Mouse (Mus musculus): ENCODE data around the gene Tmem45b. TPM values are rescaled to one million over a fixed set of nuclear protein-coding genes. Genes with fewer than 3 reads are reported as not detected.

Tmem45b gene
- total RNA-seq, 2 experiments from 2014 or later: 2.0 to 2.9 TPM

DNA sequence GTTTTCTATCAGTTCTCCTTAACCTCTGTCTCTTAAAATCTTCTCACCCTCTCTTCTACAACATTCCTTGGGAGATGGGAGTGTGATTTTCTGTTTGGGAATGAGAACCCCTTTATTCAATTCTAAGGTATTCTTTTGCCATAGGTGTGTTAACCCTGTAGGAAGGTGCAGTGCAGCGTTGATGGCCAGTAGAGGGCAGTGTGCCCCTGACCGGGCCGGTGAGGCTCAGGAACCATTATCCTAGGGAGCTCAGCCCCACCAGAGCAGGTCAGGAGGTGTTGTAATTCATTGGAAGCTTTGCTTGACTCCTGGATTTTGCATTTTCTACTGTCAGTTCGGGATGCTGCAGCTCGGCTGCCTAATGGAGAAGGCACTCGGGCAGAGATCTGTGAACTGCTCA lies 59.0 kb downstream of the Tmem45b start:
- DNase-seq (ENCODE audit: low spot score in 2 of 2): no peak

GRCm38 (mm10) chr9:31404311-31404710 lies 60.0 kb downstream of the Tmem45b start:
- DNase-seq (ENCODE audit: low spot score in 2 of 2): no peak

DNA sequence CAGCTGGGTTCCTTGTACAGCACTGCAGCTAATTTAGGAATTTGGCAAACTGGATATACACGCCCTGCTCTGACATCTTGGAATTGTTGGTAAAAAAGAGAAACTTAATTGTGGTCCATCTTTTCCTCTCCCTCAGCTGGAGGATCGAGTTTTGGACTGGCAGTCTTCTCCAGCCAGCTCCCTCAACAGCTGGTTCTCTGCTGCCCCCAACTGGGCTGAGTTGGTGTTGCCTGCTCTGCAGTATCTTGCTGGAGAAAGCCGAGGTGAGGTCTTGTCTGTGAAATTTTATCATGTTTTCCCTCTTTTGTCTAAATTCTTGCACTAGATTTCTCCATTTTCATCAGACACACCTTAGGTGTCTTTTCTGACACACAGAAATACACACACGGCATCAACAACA lies 63.8 kb downstream of the Tmem45b start:
- DNase-seq (ENCODE audit: low spot score in 2 of 2): peak; percentile 35 to 54

DNA sequence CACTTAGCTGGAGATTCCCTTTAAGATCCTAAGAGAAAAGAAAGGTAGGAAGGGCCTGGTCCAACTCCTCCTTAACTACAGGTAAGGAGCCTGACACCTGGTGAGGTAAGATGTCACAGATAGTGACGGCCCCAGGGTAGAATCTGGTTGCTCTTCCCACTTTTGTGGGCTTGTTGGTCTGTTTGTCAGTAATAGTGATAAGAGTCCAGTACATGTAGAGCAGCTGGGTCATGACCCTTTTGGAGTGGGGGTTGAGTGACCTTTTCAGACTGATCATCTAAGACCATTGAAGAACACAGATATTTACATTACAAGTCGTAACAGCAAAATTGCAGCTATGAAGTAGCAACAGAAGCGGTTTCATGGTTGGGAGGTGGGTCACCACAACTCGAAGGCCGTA lies 77.1 kb downstream of the Tmem45b start:
- DNase-seq (ENCODE audit: low spot score in 2 of 2): no peak

DNA sequence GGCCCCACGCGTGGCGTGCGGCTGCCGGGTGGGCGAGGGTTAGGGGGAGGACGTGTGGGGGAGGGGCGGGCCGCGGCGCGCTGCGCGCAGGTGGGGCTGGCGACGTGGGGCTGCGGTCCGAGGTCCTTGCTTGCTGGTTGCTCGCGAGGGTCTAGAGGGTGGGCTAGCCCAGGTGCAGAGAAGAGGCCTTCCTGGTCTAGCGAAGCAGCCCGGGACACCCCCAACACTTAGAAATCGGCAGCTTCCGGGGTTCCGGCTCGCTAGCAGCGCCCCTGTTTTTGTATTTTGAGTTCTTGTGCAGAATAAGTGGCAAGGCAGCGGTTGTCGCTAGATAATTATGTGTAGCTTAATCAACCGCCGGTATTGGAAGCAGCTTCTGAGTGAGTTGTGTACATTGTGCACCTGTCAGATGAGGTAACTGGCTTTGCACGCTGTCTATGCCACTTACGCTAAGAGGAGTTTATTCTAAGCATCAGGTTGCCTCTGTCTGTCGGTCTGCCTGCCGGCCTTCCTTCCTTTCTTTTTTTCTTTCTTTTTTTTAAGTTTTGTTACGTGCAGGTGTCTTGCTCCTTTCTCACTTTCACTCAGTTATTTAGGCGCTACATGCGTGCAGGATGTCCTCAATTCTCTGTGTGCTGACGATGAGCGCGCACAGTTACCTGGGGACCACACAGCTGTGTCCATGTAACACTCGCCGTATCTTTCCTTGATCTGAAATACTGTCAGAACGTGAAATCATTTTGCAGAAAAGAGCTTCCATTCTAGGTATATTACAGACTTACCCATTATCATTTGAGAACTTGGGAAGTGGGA lies 77.7 kb downstream of the Tmem45b start:
- peak in 1 of 2 experiments; percentile 13 for DNase-seq (ENCODE audit: low spot score in 2 of 2)

DNA sequence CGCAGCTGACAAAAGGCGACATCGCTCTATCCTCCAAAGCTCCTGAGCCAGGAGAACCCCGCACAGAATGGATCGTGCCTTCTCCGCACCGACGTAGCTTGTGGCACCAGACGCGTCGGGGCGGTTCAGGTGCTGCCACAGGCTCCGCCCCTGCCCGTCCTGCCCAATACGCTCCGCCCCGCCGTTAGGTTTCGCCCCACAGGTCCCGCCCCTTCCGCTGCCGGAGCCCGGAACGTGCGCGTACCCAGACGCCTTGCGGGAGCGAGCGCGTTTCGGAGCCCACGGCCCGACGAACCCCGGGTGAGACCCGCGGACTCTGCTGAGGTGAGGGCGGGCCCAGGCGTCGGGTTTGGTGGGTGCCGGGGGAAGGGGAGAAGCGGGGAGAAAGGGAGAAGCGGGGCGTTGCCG lies 78.3 kb downstream of the Tmem45b start, which contains the start of gene Nfrkb:
TSS of gene Nfrkb (plus strand) at position 246 of the 408 bp plus-strand sequence.
- peak; percentile 89 to 90 for DNase-seq (ENCODE audit: low spot score in 2 of 2)

DNA sequence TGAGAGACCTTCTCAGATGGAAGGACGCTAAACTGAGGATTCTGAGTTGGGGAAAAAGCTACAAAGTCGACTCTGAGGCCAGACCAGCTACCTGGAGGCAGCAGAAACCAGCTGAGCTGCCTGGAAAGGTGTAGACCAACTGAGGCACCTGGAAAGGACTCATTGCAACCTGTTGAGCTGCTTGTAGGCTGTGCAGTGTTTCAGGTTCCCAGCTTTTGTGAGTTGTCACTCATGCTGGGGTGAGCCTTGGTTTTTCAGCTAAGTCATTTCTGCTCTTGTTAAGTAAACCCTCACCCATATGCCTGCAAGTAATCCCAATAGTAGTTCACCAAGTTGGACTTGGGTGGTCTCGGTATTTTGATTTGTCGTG lies 78.8 kb downstream of the Tmem45b start:
- no peak for DNase-seq (ENCODE audit: low spot score in 2 of 2)

DNA sequence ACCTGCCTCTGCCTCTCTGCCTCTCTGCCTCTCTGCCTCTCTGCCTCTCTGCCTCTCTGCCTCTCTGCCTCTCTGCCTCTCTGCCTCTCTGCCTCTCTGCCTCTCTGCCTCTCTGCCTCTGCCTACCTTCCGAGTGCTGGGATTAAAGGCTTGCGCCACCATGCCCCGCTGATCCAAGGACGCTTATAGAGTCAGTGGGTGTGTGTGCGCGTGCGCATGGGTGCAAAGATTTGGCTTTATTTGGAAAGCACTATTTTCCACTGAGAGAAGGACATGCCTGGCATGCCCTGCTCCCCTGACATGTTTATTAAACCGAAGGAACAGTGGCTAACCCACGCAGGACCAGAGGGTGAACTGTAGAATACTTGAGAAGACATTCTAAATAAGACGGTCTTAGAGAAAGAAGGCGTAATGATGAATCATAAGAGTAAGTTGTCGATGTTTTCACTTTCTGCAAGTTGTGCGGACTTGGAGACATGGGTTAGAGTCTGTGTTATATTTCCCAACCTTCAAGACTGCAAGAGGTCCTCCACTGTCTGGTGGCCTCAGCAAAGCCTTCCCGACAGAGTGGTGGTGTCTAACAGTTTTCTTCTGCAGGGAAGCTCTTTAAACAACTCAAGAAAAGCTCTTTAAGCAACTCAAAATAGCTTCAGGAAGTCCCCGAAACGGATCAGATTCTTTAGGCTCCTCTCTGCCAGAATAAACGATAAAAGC lies 79.3 kb downstream of the Tmem45b start:
- DNase-seq (ENCODE audit: low spot score in 2 of 2): no peak

- no peak for DNase-seq (ENCODE audit: low spot score in 2 of 2)
These were observed 87.6 kb downstream of the Tmem45b start for GRCm38 (mm10) chr9:31376661-31377060.

Other genes with a start within 250 kb of the Tmem45b start
- 1 to 10 TPM; 9.0 to 9.3 TPM for gene Prdm10, start 183.9 kb downstream of the Tmem45b start, total RNA-seq (2021)
- 10 to 100 TPM; 40.3 to 42.0 TPM for gene Nfrkb, start 78.3 kb downstream of the Tmem45b start, total RNA-seq (2021)

All from adrenal gland, postnatal 4 days (tissue).